Mouse (Mus musculus): ENCODE measurements around the gene Vps36. TPM values are rescaled to one million over a fixed set of nuclear protein-coding genes. Genes with fewer than 3 reads are reported as not detected.

The Vps36 gene
- polyA plus RNA-seq (2016; fragmentation: Nextera tagmentation; extraction: Ambion mirVana) = 45.8 and 46.3 TPM in 2 replicates

DNA sequence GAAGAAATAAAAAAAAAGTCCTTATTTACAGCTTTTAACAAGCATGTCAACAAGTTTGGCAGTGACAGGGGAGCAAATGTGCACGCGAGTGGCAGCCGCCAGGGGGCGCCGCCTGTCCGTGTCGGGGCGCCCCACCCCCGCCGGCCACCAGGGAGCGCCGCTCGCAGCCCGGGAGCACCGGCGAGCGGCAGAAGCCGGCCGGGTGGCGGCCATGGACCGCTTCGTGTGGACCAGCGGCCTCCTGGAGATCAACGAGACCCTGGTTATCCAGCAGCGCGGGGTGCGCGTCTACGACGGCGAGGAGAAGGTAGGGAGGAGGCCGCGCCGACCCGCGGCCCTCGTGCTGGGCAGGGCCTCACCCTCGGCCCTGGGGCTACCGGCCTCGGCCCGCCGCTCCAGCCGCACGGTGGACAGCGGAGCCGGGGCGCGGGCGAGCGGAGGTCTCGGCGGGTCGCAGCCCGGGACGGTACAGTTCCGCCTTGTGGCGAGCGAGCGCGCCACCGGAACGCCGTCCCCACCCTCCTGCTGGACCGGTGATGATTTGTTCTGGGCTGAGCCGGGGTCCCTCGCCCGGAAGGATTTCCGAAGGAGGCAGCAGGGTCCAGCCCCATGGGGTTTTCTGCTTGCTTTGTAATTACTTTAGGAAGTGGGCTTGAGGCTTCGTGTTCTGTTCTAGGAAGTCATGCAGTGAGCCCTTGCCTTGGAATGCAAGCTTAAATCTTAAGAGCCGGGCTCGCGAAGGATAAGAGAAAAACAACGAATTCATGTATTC is at the start of gene Vps36:
Gene Vps36 (plus strand): TSS at position 150 of the 772 bp plus-strand sequence.
- WGBS = under 1% methylated on average over 73 of the region's 73 CpGs

DNA sequence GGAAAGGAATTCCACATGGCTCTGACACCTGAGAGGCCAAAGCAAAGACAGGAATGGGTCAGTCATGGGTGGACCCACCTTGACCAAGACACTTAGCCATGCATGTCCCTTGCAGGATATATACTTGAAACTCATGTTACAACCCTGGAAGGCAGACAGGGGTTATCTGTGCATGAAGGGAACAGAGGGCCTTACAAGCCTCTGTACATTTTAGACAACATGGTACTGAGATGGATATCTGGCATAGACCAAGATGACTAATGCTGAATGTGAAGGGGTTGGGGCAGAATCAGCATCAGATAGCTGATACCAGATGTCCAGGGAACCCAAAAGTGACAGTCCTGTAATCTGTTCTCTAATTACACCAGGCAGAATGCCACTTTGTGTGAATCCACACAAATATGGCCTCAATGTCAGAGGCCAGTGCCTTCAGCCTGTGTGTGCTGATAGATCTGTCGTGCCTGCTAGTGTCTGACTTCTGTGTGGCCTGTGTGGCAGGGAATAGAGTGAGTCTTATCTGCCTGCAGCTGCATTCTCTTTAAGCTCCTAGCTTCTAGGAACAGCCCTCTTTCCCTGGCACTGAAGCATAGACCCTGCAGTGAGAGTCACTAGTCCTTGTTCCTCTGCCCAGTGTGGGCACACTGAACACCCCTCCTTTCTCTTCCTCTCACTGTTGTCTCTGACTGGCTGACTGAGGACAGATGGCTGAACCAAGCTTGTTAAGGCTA is 48.7 kb upstream of the Vps36 start:
- Histone ChIP-seq H3K36me3 (replicated peaks) (peaks cover 36% of the 10 kb centered on the region), H3K27me3 (ENCODE audit: poor library complexity, severe bottlenecking) (no peaks in the 10 kb centered on the region), H3K27ac (no peak overlapping the region), H3K4me3 (no peak overlapping the region), H3K4me1 (no peaks in the 10 kb centered on the region), H3K9me3 (0 out of 2 replicates have a peak, but pooled peaks cover 2% of the 10 kb centered on the region)
- 94% methylated on average over 1 of the region's 1 CpGs for WGBS
- DNase-seq (ENCODE audit: extremely low spot score, low spot score) = peak; percentile 7

More for the DNA sequence above, at the start of gene Vps36:
- H3K4me3 ChIP-seq = peak within 1 kb of the TSS; percentile 77
- H3K27ac ChIP-seq = peak within 1 kb of the TSS; percentile 98
- peaks cover 15% of the 10 kb centered on the region for H3K4me1 ChIP-seq
- H3K27me3 ChIP-seq (ENCODE audit: poor library complexity, severe bottlenecking) = no peaks in the 10 kb centered on the region
- DNase-seq (ENCODE audit: extremely low spot score, low spot score) = peak; percentile 87
- H3K36me3 ChIP-seq (replicated peaks) = peaks cover 5% of the 10 kb centered on the region
- no peaks in the 10 kb centered on the region for H3K9me3 ChIP-seq

DNA sequence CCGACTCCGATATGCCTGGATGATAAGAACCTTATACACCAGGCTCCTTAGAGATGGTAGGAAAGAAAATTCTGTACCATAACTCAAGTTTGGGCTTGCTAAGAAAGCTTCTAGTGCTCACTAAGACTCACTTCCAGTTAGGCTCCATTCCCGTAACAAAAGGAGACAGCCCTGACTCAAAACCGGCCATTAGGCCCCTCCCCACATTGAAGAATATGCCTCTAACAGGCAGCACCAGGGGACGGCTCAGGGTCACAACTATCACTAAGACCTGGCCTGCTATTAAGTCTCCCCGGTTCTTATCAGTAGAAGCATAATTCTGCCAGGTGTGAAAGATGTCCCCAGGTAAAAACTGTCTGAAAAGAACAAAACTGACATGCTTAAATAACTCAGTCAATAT is 46.8 kb upstream of the Vps36 start:
- 83% methylated on average over 6 of the region's 6 CpGs for WGBS
- Histone ChIP-seq H3K36me3 (replicated peaks) (peaks cover 31% of the 10 kb centered on the region), H3K4me3 (no peak overlapping the region), H3K27ac (no peak overlapping the region), H3K4me1 (no peaks in the 10 kb centered on the region), H3K9me3 (0 out of 2 replicates have a peak, but pooled peaks cover 2% of the 10 kb centered on the region), H3K27me3 (ENCODE audit: poor library complexity, severe bottlenecking) (no peaks in the 10 kb centered on the region)
- DNase-seq (ENCODE audit: extremely low spot score, low spot score) = no peak

DNA sequence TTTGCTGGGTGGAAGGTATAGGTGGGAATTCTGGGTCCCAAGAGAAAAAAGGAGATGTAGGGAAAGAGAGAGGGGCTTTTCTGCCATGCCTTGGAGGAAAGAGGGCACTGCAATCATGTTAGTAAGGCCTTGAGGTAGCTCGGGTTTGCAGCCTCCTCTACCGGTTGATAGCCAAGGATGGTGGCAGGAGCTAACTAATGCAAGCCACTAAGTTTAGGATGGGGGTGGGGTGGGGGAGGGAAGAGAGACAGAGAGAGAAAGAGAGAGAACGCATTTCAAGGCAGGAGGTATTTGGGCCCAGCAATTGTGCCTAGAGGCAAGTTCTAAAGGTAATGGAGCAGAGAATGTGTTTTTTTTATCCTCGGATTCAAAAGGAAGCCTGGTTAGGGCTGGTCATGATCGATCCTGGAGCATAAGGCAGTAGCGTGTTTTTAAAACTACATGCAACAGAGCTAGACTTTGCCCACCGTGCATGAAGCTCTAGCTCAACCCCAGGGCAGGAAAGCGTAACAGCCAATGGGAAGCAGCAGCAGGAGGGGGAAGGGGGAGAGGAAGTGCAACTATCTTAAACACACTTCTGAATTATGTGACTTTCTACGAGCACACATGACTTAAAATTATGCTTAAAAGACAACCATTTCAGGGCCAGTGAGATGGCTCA is 44.8 kb upstream of the Vps36 start:
- Histone ChIP-seq H3K27me3 (ENCODE audit: poor library complexity, severe bottlenecking) (no peaks in the 10 kb centered on the region), H3K4me3 (no peak overlapping the region), H3K36me3 (replicated peaks) (peaks cover 19% of the 10 kb centered on the region), H3K27ac (no peak overlapping the region), H3K9me3 (0 out of 2 replicates have a peak, but pooled peaks cover 2% of the 10 kb centered on the region), H3K4me1 (no peaks in the 10 kb centered on the region)
- 73% methylated on average over 9 of the region's 9 CpGs for WGBS
- no peak for DNase-seq (ENCODE audit: extremely low spot score, low spot score)

DNA sequence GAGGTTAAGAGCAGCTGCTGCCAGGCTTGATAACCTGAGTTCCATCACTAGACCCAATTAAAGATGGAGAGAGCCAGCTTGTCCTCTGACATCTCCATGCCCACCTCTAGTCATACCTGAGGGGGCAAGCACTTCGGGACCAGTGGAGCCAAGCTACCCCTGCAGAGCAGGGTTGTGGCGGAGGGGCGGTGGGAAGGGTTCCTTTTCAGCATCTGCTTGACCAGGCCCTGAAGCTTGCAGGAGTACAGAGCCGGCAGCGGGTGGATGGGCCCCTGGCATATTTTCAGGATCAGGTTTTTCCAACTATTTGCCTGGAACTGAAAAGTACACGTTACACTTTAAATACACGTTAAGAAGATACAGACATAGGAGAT is 44.3 kb upstream of the Vps36 start:
- H3K9me3 ChIP-seq = 0 out of 2 replicates have a peak, but pooled peaks cover 2% of the 10 kb centered on the region
- peaks cover 18% of the 10 kb centered on the region for H3K36me3 ChIP-seq (replicated peaks)
- no peaks in the 10 kb centered on the region for H3K4me1 ChIP-seq
- no peaks in the 10 kb centered on the region for H3K27me3 ChIP-seq (ENCODE audit: poor library complexity, severe bottlenecking)
- H3K4me3 ChIP-seq = no peak overlapping the region
- DNase-seq (ENCODE audit: extremely low spot score, low spot score) = no peak
- no peak overlapping the region for H3K27ac ChIP-seq
- 95% methylated on average over 7 of the region's 7 CpGs for WGBS

DNA sequence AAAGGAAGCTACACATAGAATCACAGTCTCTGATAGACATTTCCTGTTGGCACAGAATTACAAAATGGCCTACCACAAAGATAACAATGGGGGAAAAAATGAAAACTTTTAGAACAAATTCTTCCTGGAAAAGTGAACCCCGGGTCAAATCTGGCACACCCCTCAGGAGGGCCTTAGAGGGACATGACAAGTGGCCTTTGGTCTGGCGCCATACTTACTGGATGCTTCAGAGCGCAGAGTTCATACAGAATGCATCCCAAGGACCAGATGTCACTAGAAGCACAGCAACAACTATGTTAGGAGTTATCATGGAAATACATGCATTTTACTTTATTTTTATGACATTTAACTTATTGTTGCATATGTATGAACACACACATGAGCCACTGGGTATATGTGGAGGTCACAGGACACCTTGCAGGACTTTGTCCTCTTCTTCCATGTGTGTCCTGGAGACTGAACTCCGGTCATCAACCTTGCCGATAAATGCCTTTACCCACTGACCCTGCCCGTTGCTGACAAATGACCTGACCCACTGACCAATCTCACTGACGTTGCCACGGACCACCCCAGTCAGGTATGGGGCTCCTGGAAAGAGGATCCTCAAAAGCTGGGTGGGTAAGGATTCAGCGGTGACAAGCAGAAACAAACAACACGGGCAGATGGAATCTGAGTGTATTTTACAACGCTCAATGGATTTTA is 42.8 kb upstream of the Vps36 start:
- Histone ChIP-seq H3K9me3 (0 out of 2 replicates have a peak, but pooled peaks cover 2% of the 10 kb centered on the region), H3K4me3 (no peak overlapping the region), H3K4me1 (no peaks in the 10 kb centered on the region), H3K27me3 (ENCODE audit: poor library complexity, severe bottlenecking) (no peaks in the 10 kb centered on the region), H3K27ac (no peak overlapping the region), H3K36me3 (replicated peaks) (peaks cover 18% of the 10 kb centered on the region)
- 94% methylated on average over 11 of the region's 11 CpGs for WGBS
- DNase-seq (ENCODE audit: extremely low spot score, low spot score) = no peak

DNA sequence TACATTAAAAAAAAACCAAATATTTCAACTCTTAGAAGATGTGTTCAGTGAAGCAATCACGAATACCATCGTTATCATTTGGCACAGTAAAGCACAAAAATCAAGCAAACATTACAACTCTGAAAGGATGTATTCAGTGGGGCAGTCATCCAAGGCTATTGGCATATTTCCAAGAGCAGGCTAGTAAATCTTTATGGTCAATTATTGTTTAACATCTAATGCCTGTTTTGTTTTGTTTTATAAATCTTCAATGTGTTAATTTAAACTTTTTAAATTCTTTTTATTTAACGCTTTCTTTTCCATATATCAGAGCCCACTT is 42.3 kb upstream of the Vps36 start:
- H3K27me3 ChIP-seq (ENCODE audit: poor library complexity, severe bottlenecking) = no peaks in the 10 kb centered on the region
- 95% methylated on average over 3 of the region's 3 CpGs for WGBS
- no peak overlapping the region for H3K4me3 ChIP-seq
- no peaks in the 10 kb centered on the region for H3K4me1 ChIP-seq
- H3K27ac ChIP-seq = no peak overlapping the region
- 0 out of 2 replicates have a peak, but pooled peaks cover 2% of the 10 kb centered on the region for H3K9me3 ChIP-seq
- H3K36me3 ChIP-seq (replicated peaks) = peaks cover 24% of the 10 kb centered on the region
- no peak for DNase-seq (ENCODE audit: extremely low spot score, low spot score)

DNA sequence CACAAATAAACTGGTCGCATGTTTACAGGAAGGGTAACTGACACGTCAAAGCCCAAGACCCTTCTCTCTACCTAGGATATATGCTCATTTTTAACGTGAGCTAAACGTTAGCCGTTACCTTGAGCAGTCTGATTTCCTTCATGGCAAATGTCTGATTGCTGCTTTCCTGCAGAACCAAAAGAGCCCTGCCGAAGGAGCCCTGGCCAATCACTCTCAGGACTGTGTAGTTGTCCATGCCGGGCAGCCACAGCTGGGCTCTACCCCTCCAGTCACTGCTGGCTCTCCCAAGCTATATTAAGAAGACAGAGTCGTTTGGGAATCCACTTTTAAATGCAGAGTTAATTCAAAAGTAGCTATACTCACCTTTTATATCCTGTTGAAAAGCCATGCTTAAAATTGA is 30.4 kb upstream of the Vps36 start:
- WGBS = 93% methylated on average over 8 of the region's 8 CpGs
- Histone ChIP-seq H3K4me1 (peaks cover 18% of the 10 kb centered on the region), H3K9me3 (no peaks in the 10 kb centered on the region), H3K36me3 (replicated peaks) (peaks cover 15% of the 10 kb centered on the region), H3K27ac (no peak overlapping the region), H3K27me3 (ENCODE audit: poor library complexity, severe bottlenecking) (no peaks in the 10 kb centered on the region), H3K4me3 (no peak overlapping the region)
- no peak for DNase-seq (ENCODE audit: extremely low spot score, low spot score)

DNA sequence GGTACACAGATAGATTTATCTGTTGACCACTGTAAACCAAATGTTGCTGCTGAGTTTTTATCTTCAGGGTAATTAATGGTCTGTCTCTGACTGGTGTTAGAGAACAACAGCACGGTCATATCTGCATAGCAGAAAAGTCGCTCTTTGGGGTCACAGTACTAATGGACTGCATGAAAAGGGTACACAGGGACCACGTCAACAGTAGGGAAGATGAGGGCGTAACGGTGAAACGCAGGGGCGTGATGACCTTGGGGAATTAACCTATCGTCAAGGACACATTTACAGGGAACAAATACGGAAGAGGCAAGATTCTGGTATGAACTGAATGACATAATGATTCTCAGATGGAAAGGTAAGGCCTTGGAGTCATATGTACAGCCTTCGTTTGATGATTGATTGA is 28.2 kb upstream of the Vps36 start:
- 92% methylated on average over 10 of the region's 10 CpGs for WGBS
- DNase-seq (ENCODE audit: extremely low spot score, low spot score) = no peak
- no peaks in the 10 kb centered on the region for H3K9me3 ChIP-seq

DNA sequence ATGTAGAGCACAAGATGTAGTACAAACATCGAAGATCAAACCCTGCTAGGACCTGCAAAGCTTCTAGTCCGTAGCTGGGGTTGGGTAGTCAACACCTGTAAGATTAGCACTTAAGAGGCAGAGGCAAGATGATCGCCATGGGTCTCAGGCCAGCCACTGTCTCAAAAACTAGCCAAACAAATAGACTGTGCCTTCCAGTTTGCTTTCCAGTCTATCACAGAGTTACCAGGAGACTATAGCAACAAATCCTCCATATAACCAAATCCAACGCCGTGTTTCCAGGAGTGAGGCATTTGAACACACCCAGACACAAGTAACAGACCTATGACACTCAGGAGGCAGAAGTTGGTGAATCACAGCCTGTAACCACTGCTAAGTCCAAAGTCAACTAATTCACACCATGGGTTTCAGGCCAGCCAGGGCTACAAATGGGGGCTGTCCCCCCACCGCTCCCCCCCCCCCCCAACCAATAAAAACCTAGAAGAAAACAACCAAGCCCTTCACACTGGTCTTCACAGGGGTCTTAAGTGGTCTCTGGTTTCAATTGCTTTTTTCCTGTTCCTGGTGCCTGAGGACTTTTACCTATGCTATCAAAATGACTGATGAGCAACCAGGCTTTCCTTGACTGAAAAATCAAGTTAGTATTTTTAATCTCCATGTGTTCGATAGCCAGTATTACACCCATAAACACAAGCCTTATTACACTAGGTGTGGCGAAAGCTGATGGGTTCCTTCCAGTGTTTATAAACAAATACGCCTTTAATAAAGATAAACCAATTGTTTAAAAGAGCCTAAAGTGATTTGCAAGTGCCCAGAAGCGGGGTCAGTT is 27.1 kb upstream of the Vps36 start:
- Histone ChIP-seq H3K27ac (peak overlapping the region; percentile 90), H3K9me3 (no peaks in the 10 kb centered on the region)
- DNase-seq (ENCODE audit: extremely low spot score, low spot score) = no peak

More for the DNA sequence above, 28.2 kb upstream of the Vps36 start:
- Histone ChIP-seq H3K27ac (no peak overlapping the region), H3K4me3 (no peak overlapping the region), H3K4me1 (peaks cover 18% of the 10 kb centered on the region), H3K27me3 (ENCODE audit: poor library complexity, severe bottlenecking) (no peaks in the 10 kb centered on the region), H3K36me3 (replicated peaks) (peaks cover 32% of the 10 kb centered on the region)

DNA sequence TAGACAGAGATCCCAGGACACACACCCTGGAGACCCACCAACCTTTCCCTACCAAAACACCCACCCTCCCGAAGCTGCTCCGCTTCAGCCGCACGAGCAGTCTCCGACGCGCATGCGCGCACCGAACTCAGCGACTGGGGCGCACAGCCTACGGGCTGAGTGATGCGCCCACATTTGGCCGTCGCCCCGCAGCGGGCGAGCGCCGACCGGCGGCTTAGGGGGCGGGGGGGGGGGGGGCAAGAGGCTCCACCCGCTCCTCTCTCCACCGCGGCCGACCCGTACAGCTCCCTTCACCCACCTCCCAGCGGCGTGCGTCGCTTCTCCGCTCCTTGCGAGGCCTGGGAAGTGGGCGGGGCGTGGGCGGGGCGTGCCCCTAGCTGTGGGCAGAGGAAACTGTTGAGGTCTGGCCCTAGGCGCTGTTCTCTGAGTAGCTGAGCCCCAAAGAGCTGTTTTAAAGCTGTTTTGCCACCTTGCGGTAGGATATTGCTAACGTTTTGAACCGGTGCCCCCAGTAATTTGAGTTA is 26.5 kb upstream of the Vps36 start, which contains the start of gene Nek3:
Gene Nek3 (minus strand): TSS at position 356 of the 524 bp plus-strand sequence.
- 0% methylated on average over 34 of the region's 43 CpGs for WGBS
- no peaks in the 10 kb centered on the region for H3K27me3 ChIP-seq (ENCODE audit: poor library complexity, severe bottlenecking)
- H3K4me3 ChIP-seq = peak within 1 kb of the TSS; percentile 70
- no peaks in the 10 kb centered on the region for H3K9me3 ChIP-seq
- H3K36me3 ChIP-seq (replicated peaks) = peaks cover 43% of the 10 kb centered on the region
- peaks cover 18% of the 10 kb centered on the region for H3K4me1 ChIP-seq
- H3K27ac ChIP-seq = peak within 1 kb of the TSS; percentile 90
- DNase-seq (ENCODE audit: extremely low spot score, low spot score) = peak; percentile 93

More for the DNA sequence above, 27.1 kb upstream of the Vps36 start:
- H3K4me1 ChIP-seq = peaks cover 18% of the 10 kb centered on the region
- H3K36me3 ChIP-seq (replicated peaks) = peaks cover 36% of the 10 kb centered on the region
- H3K27me3 ChIP-seq (ENCODE audit: poor library complexity, severe bottlenecking) = no peaks in the 10 kb centered on the region
- peak overlapping the region; percentile 70 for H3K4me3 ChIP-seq
- WGBS = 62% methylated on average over 10 of the region's 10 CpGs
